8 mouse cellular contexts compared by ENCODE assay signal in genomic region chr9:63843883-63844485, GRCm38 (mm10).
DNase-seq lines count a peak whose midpoint lies in the region; ATAC-seq lines count a peak whose summit lies in the region.

No protein-coding gene starts in this region.

- no peak overlapping the region for H3K9ac ChIP-seq in midbrain, embryonic 16.5 days (ENCODE audit: low read depth, low read length)

- no peaks in the 10 kb centered on the region for H3K4me1 ChIP-seq in midbrain, embryonic 16.5 days (ENCODE audit: control insufficient read depth, insufficient read depth, low read length)

- intact Hi-C loops in left cerebral cortex, postnatal 36 days (cut with DNase I), result loop anchor here (2.0 to 10.0 kb wide), 5 partner anchors 87 to 707 kb away; partner anchors contain the start of gene Smad3

- no peak overlapping the region for H3K4me2 ChIP-seq in midbrain, embryonic 16.5 days (ENCODE audit: low read length)

- H3K36me3 ChIP-seq in midbrain, embryonic 16.5 days (ENCODE audit: control insufficient read depth, insufficient read depth, low read length), result no peaks in the 10 kb centered on the region

- WGBS in midbrain, embryonic 16.5 days, result 34% methylated on average over 10 of the region's 10 CpGs

- no peaks in the 10 kb centered on the region; the same call in 1 of the 2 replicates for H3K27me3 ChIP-seq in midbrain, embryonic 16.5 days (ENCODE audit: control insufficient read depth, insufficient read depth, low read depth, low read length)

- no peaks in the 10 kb centered on the region for H3K9me3 ChIP-seq in midbrain, embryonic 16.5 days (replicated peaks; ENCODE audit: control insufficient read depth, low read length, poor library complexity, severe bottlenecking)

- DNase-seq in ovary, postnatal 10 days (ENCODE audit: low spot score), result peak; percentile 37
- DNase-seq in ovary, adult 18-20 months (ENCODE audit: low spot score), result no peak
- DNase-seq in cerebellum, postnatal 25 days, result peak; percentile 73 to 82
- peak; percentile 34 for DNase-seq in gastrocnemius, adult 8-10 months (ENCODE audit: low spot score in 2 of 2)
- peak; percentile 76 for DNase-seq in kidney, adult 18-20 months
- peak; percentile 55 to 61 for DNase-seq in left cerebral cortex, postnatal 36 days (ENCODE audit: low spot score in 2 of 2)
- peak; percentile 51 to 59 for DNase-seq in spleen, postnatal 36 days (ENCODE audit: low spot score in 2 of 2)

- H3K27ac ChIP-seq in midbrain, embryonic 16.5 days (ENCODE audit: low read length), result no peak overlapping the region

- ATAC-seq in midbrain, embryonic 16.5 days, result peak; percentile 77; the same call in 1 of the 2 replicates

- H3K4me3 ChIP-seq in midbrain, embryonic 16.5 days (ENCODE audit: low read depth, low read length), result no peak overlapping the region
